Mouse (Mus musculus) liver, postnatal 0 days (tissue): ENCODE measurements around the gene Tmem203. TPM values are rescaled to one million over a fixed set of nuclear protein-coding genes. Genes with fewer than 3 reads are reported as not detected.
A peak's percentile ranks its signal among the peaks of the same experiment; 100 is the strongest.
"Not testable (repeated sequence)": the region's sequence is repeated elsewhere in the genome, so short reads cannot be mapped to it uniquely, and the experiment has no call there.

Experiments used
- ATAC-seq: fragments of 200-750 bp; cut with Nextera tagmentation; 2 replicates; pipeline ENCODE4 v1.8.0; 2017; ENCODE audit warnings: mild to moderate bottlenecking, moderate library complexity
- DNase-seq: peaks from one replicate; pipeline ENCODE4 v3.0.0-alpha.2; 2016
- H3K27ac ChIP-seq: fragments of 300-500 bp; sonication (generic); 2 replicates; pipeline ENCODE4 v1.5.1; 2014; ENCODE audit warnings: antibody characterized with exemption, moderate library complexity, mild to moderate bottlenecking, low read depth
- H3K27me3 ChIP-seq: fragments of 300-500 bp; sonication (generic); 2 replicates; pipeline ENCODE4 v1.6.1; 2014; ENCODE audit warnings: low read length, control low read depth, mixed read lengths; ENCODE audit not compliant: insufficient read depth
- H3K36me3 ChIP-seq: fragments of 300-500 bp; sonication (generic); replicated peaks from 2 replicates; pipeline ENCODE4 v1.6.1; 2014; ENCODE audit warnings: mild to moderate bottlenecking, control low read depth, low read length, moderate library complexity, mixed read lengths; ENCODE audit not compliant: insufficient read depth
- H3K4me1 ChIP-seq: fragments of 300-500 bp; sonication (generic); 2 replicates; pipeline ENCODE4 v1.6.1; 2014; ENCODE audit warnings: antibody characterized with exemption, mild to moderate bottlenecking, control low read depth; ENCODE audit not compliant: insufficient read depth
- H3K4me2 ChIP-seq: fragments of 300-500 bp; sonication (generic); 2 replicates; pipeline ENCODE4 v1.6.1; 2014; ENCODE audit warnings: low read depth, mild to moderate bottlenecking, low read length, moderate library complexity, mixed read lengths
- H3K4me3 ChIP-seq: fragments of 300-500 bp; sonication (generic); 2 replicates; pipeline ENCODE4 v1.5.1; 2014; ENCODE audit warnings: low read depth, low read length
- H3K9ac ChIP-seq: fragments of 300-500 bp; sonication (generic); replicated peaks from 2 replicates; pipeline ENCODE4 v1.6.1; 2014; ENCODE audit warnings: mild to moderate bottlenecking, moderate library complexity
- H3K9me3 ChIP-seq: fragments of 300-500 bp; sonication (generic); 2 replicates; pipeline ENCODE4 v1.6.1; 2016; ENCODE audit warnings: mild to moderate bottlenecking, control low read depth, low read length, mixed read lengths
- CTCF ChIP-seq: sonication (generic); IDR thresholded peaks from 2 replicates; pipeline ENCODE4 v1.5.1; 2016; ENCODE audit warnings: antibody characterized with exemption, low read depth
- EP300 ChIP-seq: IDR thresholded peaks from 2 replicates; pipeline ENCODE4 v1.6.1; 2016; ENCODE audit warnings: antibody characterized with exemption, low read depth, mild to moderate bottlenecking
- WGBS: fragments of 180-500 bp; shearing (Covaris S2); extraction: QIAGEN DNeasy Blood & Tissue Kit; methylation state at CpG from one replicate; pipeline ENCODE4 v1.1.7; 2014; ENCODE audit not compliant: insufficient replicate concordance; 5-methylcytosine and 5-hydroxymethylcytosine counted together
- polyA plus RNA-seq: library from polyadenylated mRNA; unstranded; fragments of >200 nt; fragmentation: Nextera tagmentation; extraction: Ambion mirVana; gene quantifications from 2 replicates; pipeline ENCODE4 v1.2.1, GENCODE M21; 2015

The Tmem203 gene
- polyA plus RNA-seq, 1 experiment from 2014 or later = 34.0 TPM

GRCm38 (mm10) chr2:25243342-25243741 lies 11.9 kb upstream of the Tmem203 start:
- H3K9ac ChIP-seq = no peak overlapping the region
- H3K4me3 ChIP-seq = no peak overlapping the region
- H3K27ac ChIP-seq = no peak overlapping the region
- peaks cover 23% of the 10 kb centered on the region for H3K4me1 ChIP-seq
- DNase-seq (no peak), ATAC-seq (no peak)
- TF ChIP-seq CTCF = no peak
- TF ChIP-seq EP300 = no peak
- peaks cover 12% of the 10 kb centered on the region; the same call in 1 of the 2 replicates for H3K36me3 ChIP-seq
- WGBS = 76% methylated on average over 8 of the region's 8 CpGs
- H3K9me3 ChIP-seq = no peaks in the 10 kb centered on the region
- H3K4me2 ChIP-seq = no peak overlapping the region
- peaks cover 26% of the 10 kb centered on the region for H3K27me3 ChIP-seq

- TF ChIP-seq EP300 (no peak), CTCF (no peak)
Observed at GRCm38 (mm10) chr2:25244144-25244543, 11.1 kb upstream of the Tmem203 start.

GRCm38 (mm10) chr2:25246183-25247072 lies 8.8 kb upstream of the Tmem203 start, which contains the start of gene AL732309.1:
AL732309.1 (minus strand) TSS chr2:25246863.
- Histone ChIP-seq H3K9me3 (no peaks in the 10 kb centered on the region), H3K27me3 (peaks cover 20% of the 10 kb centered on the region), H3K4me2 (no peak within 1 kb of the TSS), H3K36me3 (peaks cover 24% of the 10 kb centered on the region), H3K4me1 (peaks cover 11% of the 10 kb centered on the region), H3K4me3 (no peak within 1 kb of the TSS), H3K9ac (no peak within 1 kb of the TSS), H3K27ac (no peak within 1 kb of the TSS)
- 85% methylated on average over 10 of the region's 10 CpGs for WGBS
- DNase-seq (no peak), ATAC-seq (no peak)
- TF ChIP-seq EP300 (no peak), CTCF (no peak)

More at GRCm38 (mm10) chr2:25244144-25244543, 11.1 kb upstream of the Tmem203 start:
- ATAC-seq (no peak), DNase-seq (no peak)
- Histone ChIP-seq H3K4me1 (peaks cover 23% of the 10 kb centered on the region), H3K27ac (no peak overlapping the region), H3K9ac (no peak overlapping the region), H3K36me3 (peaks cover 19% of the 10 kb centered on the region), H3K4me2 (no peak overlapping the region), H3K4me3 (no peak overlapping the region), H3K27me3 (peaks cover 26% of the 10 kb centered on the region), H3K9me3 (no peaks in the 10 kb centered on the region)
- WGBS = 88% methylated on average over 4 of the region's 4 CpGs

GRCm38 (mm10) chr2:25252331-25252730 lies 2.9 kb upstream of the Tmem203 start:
- TF ChIP-seq CTCF (peak; percentile 61), EP300 (no peak)
- ATAC-seq (no peak), DNase-seq (no peak)
- WGBS = 70% methylated on average over 1 of the region's 1 CpGs
- Histone ChIP-seq H3K9ac (no peak overlapping the region), H3K27ac (no peak overlapping the region), H3K36me3 (peaks cover 33% of the 10 kb centered on the region), H3K4me3 (no peak overlapping the region), H3K9me3 (no peaks in the 10 kb centered on the region), H3K4me2 (no peak overlapping the region), H3K27me3 (no peaks in the 10 kb centered on the region), H3K4me1 (peaks cover 14% of the 10 kb centered on the region)

- 41% methylated on average over 10 of the region's 12 CpGs for WGBS
Observed at GRCm38 (mm10) chr2:25256443-25257109, 1.3 kb downstream of the Tmem203 start.

GRCm38 (mm10) chr2:25257250-25257649 lies 2.0 kb downstream of the Tmem203 start:
- H3K9me3 ChIP-seq, H3K27me3 ChIP-seq, H3K27ac ChIP-seq, ATAC-seq, H3K9ac ChIP-seq, H3K4me2 ChIP-seq, H3K4me3 ChIP-seq, DNase-seq, H3K36me3 ChIP-seq: not testable (repeated sequence)
- WGBS = 80% methylated on average over 5 of the region's 5 CpGs
- H3K4me1 ChIP-seq = peaks cover 19% of the 10 kb centered on the region

More at GRCm38 (mm10) chr2:25256443-25257109, 1.3 kb downstream of the Tmem203 start:
- not testable (repeated sequence) for H3K9me3 ChIP-seq, H3K27me3 ChIP-seq, H3K36me3 ChIP-seq
- ATAC-seq (0 out of 2 replicates have a peak, but pooled peaks have one; percentile 16), DNase-seq (peak; percentile 68)
- peak overlapping the region; percentile 88 for H3K4me3 ChIP-seq
- TF ChIP-seq CTCF = peak; percentile 60
- H3K4me1 ChIP-seq = peaks cover 14% of the 10 kb centered on the region
- H3K27ac ChIP-seq = 0 out of 2 replicates have a peak overlapping the region, but pooled peaks have one; percentile 89
- peak overlapping the region; percentile 88 for H3K4me2 ChIP-seq
- H3K9ac ChIP-seq = peak overlapping the region; percentile 88; the same call in 1 of the 2 replicates
